Mouse (Mus musculus) liver, embryonic 12.5 days (tissue): ENCODE results near the gene Gtf2f2. TPM values are rescaled to one million over a fixed set of nuclear protein-coding genes. Genes with fewer than 3 reads are reported as not detected.

Source experiments
- ATAC-seq: fragments of 200-750 bp; cut with Nextera tagmentation; 2 replicates; pipeline ENCODE4 v1.8.0; 2017; ENCODE audit warnings: moderate number of reproducible peaks, mild to moderate bottlenecking, moderate library complexity
- H3K27ac ChIP-seq: fragments of 300-500 bp; sonication (generic); 2 replicates; pipeline ENCODE4 v1.5.1; 2016; ENCODE audit warnings: mild to moderate bottlenecking
- H3K27me3 ChIP-seq: fragments of 300-500 bp; sonication (generic); replicated peaks from 2 replicates; pipeline ENCODE4 v1.6.1; 2016; ENCODE audit warnings: mild to moderate bottlenecking, moderate library complexity
- H3K36me3 ChIP-seq: fragments of 300-500 bp; sonication (generic); 2 replicates; pipeline ENCODE4 v1.6.1; 2016; ENCODE audit warnings: mild to moderate bottlenecking, moderate library complexity
- H3K4me1 ChIP-seq: fragments of 300-500 bp; sonication (generic); 2 replicates; pipeline ENCODE4 v1.6.1; 2016
- H3K4me2 ChIP-seq: fragments of 300-500 bp; sonication (generic); 2 replicates; pipeline ENCODE4 v1.6.1; 2016; ENCODE audit warnings: mild to moderate bottlenecking, moderate library complexity
- H3K4me3 ChIP-seq: fragments of 300-500 bp; sonication (generic); 2 replicates; pipeline ENCODE4 v1.5.1; 2016; ENCODE audit warnings: mild to moderate bottlenecking, moderate library complexity
- H3K9ac ChIP-seq: fragments of 300-500 bp; sonication (generic); 2 replicates; pipeline ENCODE4 v1.6.1; 2016; ENCODE audit warnings: mild to moderate bottlenecking, moderate library complexity
- H3K9me3 ChIP-seq: fragments of 300-500 bp; sonication (generic); replicated peaks from 2 replicates; pipeline ENCODE4 v1.6.1; 2016; ENCODE audit warnings: mild to moderate bottlenecking, moderate library complexity
- WGBS: fragments of 180-500 bp; shearing (Covaris S2); methylation state at CpG from one replicate; pipeline ENCODE4 v1.1.7; 2016; ENCODE audit not compliant: insufficient replicate concordance; 5-methylcytosine and 5-hydroxymethylcytosine counted together
- polyA plus RNA-seq: library from polyadenylated mRNA; unstranded; fragments of >200 nt; fragmentation: Nextera tagmentation; extraction: Ambion mirVana; gene quantifications from 2 replicates; pipeline ENCODE4 v1.2.1, GENCODE M21; 2016

The Gtf2f2 gene
- polyA plus RNA-seq, 1 experiment from 2014 or later = 40.8 TPM

DNA sequence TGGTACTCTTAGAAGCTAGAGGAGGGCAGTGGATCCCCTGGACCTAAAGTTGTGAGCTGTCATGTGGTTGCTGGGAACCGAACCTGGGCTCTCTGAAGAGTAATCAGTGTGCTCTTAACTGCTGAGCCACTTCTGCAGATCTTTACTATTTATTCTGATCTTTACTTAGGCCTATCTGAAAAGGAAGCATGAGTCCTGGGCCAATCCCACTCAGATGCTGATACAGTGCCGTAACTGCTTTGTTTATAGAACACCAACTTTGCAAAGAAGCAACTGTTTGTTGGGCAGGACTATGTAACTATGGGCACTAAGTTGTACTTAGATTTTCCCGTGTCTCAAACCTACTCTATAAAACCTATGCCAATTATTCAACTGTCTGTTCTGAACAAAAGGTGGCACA lies 107.5 kb downstream of the Gtf2f2 start:
- Histone ChIP-seq H3K27ac (no peak overlapping the region), H3K27me3 (no peaks in the 10 kb centered on the region), H3K4me2 (no peak overlapping the region), H3K4me3 (no peak overlapping the region), H3K9me3 (no peaks in the 10 kb centered on the region), H3K36me3 (peaks cover 43% of the 10 kb centered on the region), H3K9ac (no peak overlapping the region), H3K4me1 (peaks cover 16% of the 10 kb centered on the region)
- 83% methylated on average over 3 of the region's 3 CpGs for WGBS
- ATAC-seq = no peak

DNA sequence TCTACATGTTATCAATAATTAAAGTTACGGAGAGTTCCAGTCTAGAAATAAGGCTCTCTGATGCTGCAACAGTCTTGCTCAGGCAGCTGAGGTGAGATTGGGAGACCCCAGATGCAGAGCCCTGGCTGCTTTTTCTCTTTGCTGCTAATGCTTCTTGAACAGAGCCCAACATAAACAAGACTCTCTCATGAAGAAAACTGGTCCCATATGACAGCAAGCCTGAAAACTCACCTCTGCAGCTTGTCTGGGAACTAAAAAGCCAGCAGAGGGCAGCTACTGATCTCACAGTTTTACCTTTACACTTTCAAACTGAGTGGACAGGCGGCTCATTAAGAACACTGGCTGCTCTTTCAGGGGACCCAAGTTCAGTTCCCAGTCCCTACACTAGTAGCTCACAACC lies 108.7 kb downstream of the Gtf2f2 start:
- WGBS = 82% methylated on average over 2 of the region's 2 CpGs
- Histone ChIP-seq H3K4me3 (no peak overlapping the region), H3K36me3 (peaks cover 48% of the 10 kb centered on the region), H3K9ac (no peak overlapping the region), H3K9me3 (no peaks in the 10 kb centered on the region), H3K4me2 (no peak overlapping the region), H3K27ac (no peak overlapping the region), H3K4me1 (peaks cover 16% of the 10 kb centered on the region), H3K27me3 (no peaks in the 10 kb centered on the region)
- no peak for ATAC-seq

DNA sequence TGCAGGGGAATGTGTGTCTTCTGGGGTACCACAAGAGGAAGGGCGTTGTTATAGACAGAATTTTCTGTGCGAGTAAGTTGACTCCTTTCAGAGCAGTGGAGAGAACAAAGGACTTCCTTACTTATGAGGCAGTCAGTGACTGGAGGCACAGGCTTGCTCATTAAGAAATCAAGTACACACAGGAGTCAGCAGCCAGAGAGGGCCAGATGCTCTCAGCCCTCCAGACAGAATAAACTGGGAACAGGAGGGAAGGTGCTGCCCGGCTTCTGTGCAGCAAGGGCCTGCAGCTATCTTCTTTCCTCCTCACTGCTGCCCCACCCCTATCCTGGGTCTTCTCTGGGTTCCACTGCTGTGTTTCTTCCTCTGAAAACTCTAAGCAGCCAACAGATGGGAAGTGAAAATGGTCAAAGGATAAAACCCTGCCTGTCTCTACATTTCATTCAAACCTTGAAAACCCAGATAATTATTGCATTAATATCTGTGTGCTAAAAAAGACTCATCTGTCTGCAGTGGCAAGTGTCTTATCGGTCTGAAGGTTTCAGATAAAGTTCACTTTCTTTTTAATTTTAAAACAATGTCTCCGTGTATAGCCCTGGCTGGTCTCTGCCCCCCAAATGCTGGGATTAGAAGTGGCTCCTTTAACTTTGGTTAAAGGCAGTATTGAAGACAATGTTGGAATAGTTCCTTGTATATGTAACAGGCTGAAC lies 109.7 kb downstream of the Gtf2f2 start:
- Histone ChIP-seq H3K4me2 (no peak overlapping the region), H3K27me3 (no peaks in the 10 kb centered on the region), H3K9me3 (no peaks in the 10 kb centered on the region), H3K27ac (no peak overlapping the region), H3K4me1 (peaks cover 16% of the 10 kb centered on the region), H3K9ac (no peak overlapping the region), H3K4me3 (no peak overlapping the region), H3K36me3 (peaks cover 47% of the 10 kb centered on the region)
- 52% methylated on average over 5 of the region's 5 CpGs for WGBS
- no peak for ATAC-seq

DNA sequence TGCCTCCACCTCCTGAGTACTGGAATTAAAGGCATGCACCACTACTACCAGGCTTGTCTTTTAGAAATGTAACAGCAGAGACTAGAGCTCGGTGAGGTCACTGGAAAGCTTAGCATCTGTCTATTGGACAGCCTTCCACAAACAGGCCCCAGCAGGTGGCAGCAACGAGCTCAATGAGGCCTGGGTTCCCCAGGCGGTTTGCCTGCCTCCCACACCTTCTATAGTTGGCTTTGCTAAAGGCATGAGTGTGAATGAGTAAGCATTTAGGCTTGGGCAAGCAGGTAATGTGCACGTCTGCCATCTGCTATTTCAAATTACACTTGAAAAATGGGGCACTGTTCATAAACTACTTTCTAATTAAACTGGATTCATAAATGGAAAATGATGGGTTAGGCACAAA lies 111.1 kb downstream of the Gtf2f2 start:
- no peak overlapping the region for H3K9ac ChIP-seq
- peak; percentile 44; the same call in 1 of the 2 replicates for ATAC-seq
- 25% methylated on average over 4 of the region's 4 CpGs for WGBS
- H3K4me2 ChIP-seq = no peak overlapping the region
- no peaks in the 10 kb centered on the region for H3K27me3 ChIP-seq
- H3K27ac ChIP-seq = no peak overlapping the region
- H3K4me3 ChIP-seq = no peak overlapping the region
- H3K9me3 ChIP-seq = no peaks in the 10 kb centered on the region
- peaks cover 43% of the 10 kb centered on the region for H3K36me3 ChIP-seq
- H3K4me1 ChIP-seq = peaks cover 16% of the 10 kb centered on the region

DNA sequence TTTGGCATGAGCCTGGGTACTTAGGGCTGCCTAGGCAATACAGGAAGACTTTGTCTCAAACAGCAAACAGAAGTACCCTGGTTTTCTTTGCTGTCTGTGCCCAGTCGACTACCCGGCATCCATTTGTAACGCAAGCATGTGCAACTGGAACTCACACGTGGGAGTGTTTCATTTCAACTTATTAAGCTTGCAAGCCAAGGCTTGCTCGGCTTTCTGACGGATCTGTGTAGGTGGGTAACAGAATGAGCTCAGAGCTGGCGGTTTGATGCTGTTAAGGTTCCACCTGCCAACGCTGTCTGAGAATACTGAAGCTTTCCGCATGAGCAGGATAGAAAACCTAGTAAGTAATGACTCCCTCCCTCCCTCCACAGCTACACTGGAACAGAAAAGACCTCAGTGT lies 118.5 kb downstream of the Gtf2f2 start:
- Histone ChIP-seq H3K9ac (no peak overlapping the region), H3K9me3 (no peaks in the 10 kb centered on the region), H3K27me3 (no peaks in the 10 kb centered on the region), H3K36me3 (peaks cover 21% of the 10 kb centered on the region), H3K4me3 (no peak overlapping the region), H3K4me1 (no peaks in the 10 kb centered on the region), H3K27ac (no peak overlapping the region), H3K4me2 (no peak overlapping the region)
- ATAC-seq = no peak
- 81% methylated on average over 9 of the region's 9 CpGs for WGBS

DNA sequence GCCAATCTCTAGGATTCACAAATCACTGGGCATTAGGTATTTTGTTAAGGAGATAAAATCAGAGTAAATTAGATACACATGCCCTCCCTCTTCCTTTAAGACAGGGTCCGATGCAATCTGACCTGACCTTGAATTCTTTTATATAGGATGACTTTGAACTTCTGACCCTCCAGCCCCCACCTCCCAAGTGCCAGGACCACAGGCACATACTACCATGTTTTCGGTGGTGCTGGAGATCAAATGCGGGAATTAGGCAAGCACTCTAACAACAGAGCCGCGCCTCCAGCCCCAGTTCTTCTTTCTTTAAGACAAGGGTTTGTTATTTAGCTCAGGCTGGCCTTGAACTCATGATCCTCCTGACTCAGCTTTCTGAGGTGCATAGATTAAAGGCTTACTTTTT lies 126.8 kb downstream of the Gtf2f2 start:
- no peak for ATAC-seq
- Histone ChIP-seq H3K27ac (no peak overlapping the region), H3K36me3 (no peaks in the 10 kb centered on the region), H3K9ac (no peak overlapping the region), H3K4me1 (no peaks in the 10 kb centered on the region), H3K4me3 (no peak overlapping the region), H3K27me3 (peaks cover 4% of the 10 kb centered on the region), H3K9me3 (no peaks in the 10 kb centered on the region), H3K4me2 (no peak overlapping the region)
- WGBS = 68% methylated on average over 5 of the region's 5 CpGs

DNA sequence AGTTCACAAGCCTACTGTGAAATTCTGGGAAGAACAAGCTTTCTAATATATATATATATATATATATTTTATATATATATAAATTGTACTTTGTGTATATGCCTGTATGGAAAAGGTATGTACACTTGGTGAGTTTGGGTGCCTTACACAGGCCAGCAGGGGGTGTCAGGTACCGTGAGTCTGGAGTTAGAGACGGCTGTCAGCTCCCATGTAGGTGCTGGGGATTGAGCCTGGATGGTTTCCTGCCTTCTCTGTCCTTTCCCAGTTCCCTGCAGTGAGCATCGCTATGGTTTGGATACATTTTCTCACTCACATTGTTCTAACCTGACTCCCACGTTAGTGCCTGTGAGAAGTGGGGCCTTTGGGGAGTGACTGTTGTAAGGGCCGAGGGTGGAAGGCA lies 127.3 kb downstream of the Gtf2f2 start:
- H3K36me3 ChIP-seq = no peaks in the 10 kb centered on the region
- no peak overlapping the region for H3K9ac ChIP-seq
- no peak for ATAC-seq
- H3K27me3 ChIP-seq = peaks cover 8% of the 10 kb centered on the region
- no peak overlapping the region for H3K4me3 ChIP-seq
- H3K9me3 ChIP-seq = no peaks in the 10 kb centered on the region
- WGBS = 65% methylated on average over 5 of the region's 5 CpGs
- no peak overlapping the region for H3K4me2 ChIP-seq
- H3K27ac ChIP-seq = no peak overlapping the region
- H3K4me1 ChIP-seq = no peaks in the 10 kb centered on the region

DNA sequence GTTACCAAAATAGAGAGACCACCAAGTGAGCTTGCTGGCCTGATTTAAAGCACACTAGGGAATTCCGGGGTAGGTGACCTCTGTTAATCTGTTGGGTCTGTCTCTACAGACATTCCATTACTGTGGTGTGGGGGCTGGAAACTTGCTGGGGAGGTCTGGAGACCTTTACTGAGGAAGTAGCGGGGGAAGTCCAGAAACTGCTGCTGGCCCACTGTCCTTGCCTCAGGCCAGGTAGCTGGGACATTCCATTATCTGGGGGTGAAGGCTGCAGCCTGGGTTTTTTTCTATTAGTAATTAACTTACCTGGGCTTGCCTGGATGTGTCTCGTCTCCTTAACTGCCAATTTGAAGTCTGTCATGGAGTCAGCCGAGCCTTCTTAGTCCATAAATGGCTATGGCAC lies 128.8 kb downstream of the Gtf2f2 start:
- no peak overlapping the region for H3K9ac ChIP-seq
- H3K4me3 ChIP-seq = no peak overlapping the region
- no peaks in the 10 kb centered on the region for H3K4me1 ChIP-seq
- H3K4me2 ChIP-seq = no peak overlapping the region
- no peaks in the 10 kb centered on the region for H3K36me3 ChIP-seq
- H3K27ac ChIP-seq = no peak overlapping the region
- 46% methylated on average over 4 of the region's 4 CpGs for WGBS
- no peaks in the 10 kb centered on the region for H3K9me3 ChIP-seq
- ATAC-seq = no peak
- peaks cover 8% of the 10 kb centered on the region for H3K27me3 ChIP-seq

DNA sequence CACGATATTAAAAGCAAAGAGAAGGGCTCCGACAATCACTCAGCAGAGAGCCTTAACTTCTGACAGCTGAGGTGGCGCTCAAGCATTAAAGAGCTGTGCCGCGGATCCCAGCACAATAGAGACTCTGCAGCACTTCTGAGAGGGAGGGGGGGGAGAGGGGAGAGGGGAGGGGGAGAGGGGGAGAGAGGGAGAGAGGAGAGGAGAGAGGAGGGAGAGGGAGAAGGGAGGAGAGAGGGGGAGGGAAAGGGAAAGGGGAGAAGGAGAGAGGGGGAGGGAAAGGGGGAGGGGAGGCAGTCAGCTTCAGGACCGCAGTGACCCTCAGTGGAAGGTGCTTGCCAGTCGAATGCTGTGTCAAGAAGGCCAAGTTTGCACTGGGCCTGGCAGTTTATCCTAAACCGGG lies 131.7 kb downstream of the Gtf2f2 start:
- Histone ChIP-seq H3K9ac (no peak overlapping the region), H3K4me2 (no peak overlapping the region), H3K4me3 (no peak overlapping the region), H3K27ac (no peak overlapping the region), H3K27me3 (peaks cover 12% of the 10 kb centered on the region), H3K9me3 (no peaks in the 10 kb centered on the region), H3K36me3 (no peaks in the 10 kb centered on the region), H3K4me1 (peaks cover 6% of the 10 kb centered on the region; the same call in 1 of the 2 replicates)
- 32% methylated on average over 8 of the region's 8 CpGs for WGBS
- no peak for ATAC-seq

DNA sequence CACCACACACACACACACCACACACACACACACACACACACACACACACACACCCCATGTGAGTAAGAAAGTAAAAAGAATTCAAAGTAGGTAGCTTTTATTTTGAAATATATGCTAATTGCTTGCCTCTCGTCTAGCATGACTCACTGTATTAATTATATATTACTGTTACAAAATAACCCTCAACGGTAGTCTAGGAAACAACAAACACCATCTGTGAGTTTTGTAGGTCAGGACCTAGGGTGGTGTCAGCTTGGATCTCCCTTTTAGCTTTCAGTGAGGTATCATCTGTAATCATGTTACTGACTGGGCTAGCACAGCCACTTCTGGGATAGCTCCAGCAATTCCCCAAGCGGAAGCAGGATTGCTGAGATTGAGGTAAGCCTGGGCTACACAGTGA lies 133.4 kb downstream of the Gtf2f2 start:
- no peak overlapping the region for H3K4me3 ChIP-seq
- no peaks in the 10 kb centered on the region for H3K36me3 ChIP-seq
- H3K4me1 ChIP-seq = peaks cover 6% of the 10 kb centered on the region; the same call in 1 of the 2 replicates
- WGBS = 79% methylated on average over 3 of the region's 3 CpGs
- no peak overlapping the region for H3K27ac ChIP-seq
- H3K9me3 ChIP-seq = no peaks in the 10 kb centered on the region
- H3K4me2 ChIP-seq = no peak overlapping the region
- H3K9ac ChIP-seq = no peak overlapping the region
- ATAC-seq = no peak
- H3K27me3 ChIP-seq = peaks cover 12% of the 10 kb centered on the region

DNA sequence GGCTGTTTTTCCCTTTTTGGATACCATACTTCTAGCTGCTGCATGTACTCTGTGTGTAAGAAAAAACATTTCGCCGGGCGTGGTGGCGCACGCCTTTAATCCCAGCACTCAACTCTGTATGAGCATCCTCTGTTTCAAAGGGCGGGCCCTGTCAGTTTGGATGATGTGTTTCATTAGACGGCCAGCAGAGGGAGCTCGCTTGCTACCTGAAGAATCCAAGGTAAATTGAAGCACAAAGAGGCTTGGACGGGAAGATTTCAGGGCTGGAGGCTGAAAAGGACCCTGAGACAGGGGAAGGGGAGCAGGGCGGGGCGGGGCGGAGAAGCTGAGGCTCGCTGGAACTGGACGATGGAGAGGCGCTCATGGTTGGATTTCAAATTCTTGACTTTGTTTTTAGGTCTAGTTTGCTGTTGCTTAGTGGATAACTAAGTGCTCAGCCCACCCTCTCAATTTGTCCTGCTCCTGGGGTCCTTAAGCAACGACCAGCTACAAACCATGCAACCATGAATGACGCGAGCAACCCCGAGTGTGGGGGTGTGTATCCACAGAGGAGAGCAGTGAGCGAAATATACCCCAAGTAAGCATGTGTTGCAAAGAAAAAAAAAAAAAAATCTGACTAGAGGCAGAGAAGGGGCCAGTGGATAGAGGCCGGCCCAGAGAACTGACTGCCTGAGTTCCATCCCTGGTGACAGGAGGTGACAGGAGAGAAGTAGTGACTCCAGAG lies 134.2 kb downstream of the Gtf2f2 start:
- 17% methylated on average over 21 of the region's 21 CpGs for WGBS
- Histone ChIP-seq H3K4me3 (no peak overlapping the region), H3K4me2 (no peak overlapping the region), H3K36me3 (no peaks in the 10 kb centered on the region), H3K27me3 (peaks cover 12% of the 10 kb centered on the region), H3K9ac (no peak overlapping the region), H3K4me1 (peaks cover 6% of the 10 kb centered on the region; the same call in 1 of the 2 replicates), H3K9me3 (no peaks in the 10 kb centered on the region), H3K27ac (no peak overlapping the region)
- no peak for ATAC-seq

DNA sequence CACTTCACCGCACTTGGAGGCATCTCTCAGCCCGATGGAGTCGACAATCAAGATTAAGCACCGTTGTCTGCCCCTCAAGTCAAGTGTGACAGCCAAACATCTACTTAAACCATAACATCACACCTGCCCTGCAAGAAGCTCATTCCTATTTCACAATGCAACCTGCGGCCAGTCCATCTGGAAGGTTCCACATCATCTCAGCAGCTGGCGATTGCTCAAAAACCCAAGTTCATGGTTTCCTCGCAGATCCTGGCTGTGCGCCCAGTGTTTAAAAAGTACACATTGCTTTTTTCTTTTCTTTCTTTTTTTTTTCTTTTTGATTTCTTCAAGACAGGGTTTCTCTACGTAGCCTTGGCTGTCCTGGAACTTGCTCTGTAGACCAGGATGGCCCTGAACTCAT lies 137.1 kb downstream of the Gtf2f2 start:
- WGBS = 81% methylated on average over 9 of the region's 9 CpGs

More for the DNA sequence above, 137.1 kb downstream of the Gtf2f2 start:
- Histone ChIP-seq H3K36me3 (no peaks in the 10 kb centered on the region), H3K4me1 (peaks cover 6% of the 10 kb centered on the region; the same call in 1 of the 2 replicates), H3K9me3 (no peaks in the 10 kb centered on the region), H3K27ac (no peak overlapping the region), H3K27me3 (peaks cover 5% of the 10 kb centered on the region; the same call in 1 of the 2 replicates), H3K4me3 (no peak overlapping the region), H3K9ac (no peak overlapping the region), H3K4me2 (no peak overlapping the region)
- ATAC-seq = no peak
